Comparison of ENCODE assay signal across 9 mouse cellular contexts in genomic region chr1:190172979-190173461, GRCm38 (mm10). TPM values are rescaled to one million over a fixed set of nuclear protein-coding genes. Genes with fewer than 3 reads are reported as not detected.
DNase-seq lines count a peak whose midpoint lies in the region; ATAC-seq lines count a peak whose summit lies in the region.
"Had no signal": no experiment of that assay in that cellular context is flagged by ENCODE, and none has a peak within 500 bp of the region (broad histone marks: within the 10 kb centered on the region; RNA-seq: fewer than 3 reads in every experiment).

No protein-coding gene starts in this region.

- H3K4me3 ChIP-seq in lung, embryonic 15.5 days: 0 out of 2 replicates have a peak overlapping the region, but pooled peaks have one; percentile 2
- H3K4me3 ChIP-seq in heart, embryonic 13.5 days: peak overlapping the region; percentile 74
- H3K4me3 ChIP-seq in liver, embryonic 11.5 days (ENCODE audit: low read depth, low read length): peak overlapping the region; percentile 63
- H3K4me3 ChIP-seq in stomach, embryonic 16.5 days (replicated peaks; ENCODE audit: low read length): 0 out of 2 replicates have a peak overlapping the region, but pooled peaks have one; percentile 11

- no peaks in the 10 kb centered on the region for H3K9me3 ChIP-seq in lung, embryonic 15.5 days
- H3K9me3 ChIP-seq in heart, embryonic 13.5 days: no peaks in the 10 kb centered on the region
- no peaks in the 10 kb centered on the region for H3K9me3 ChIP-seq in liver, embryonic 11.5 days (ENCODE audit: control insufficient read depth, low read length)
- H3K9me3 ChIP-seq in stomach, embryonic 16.5 days (replicated peaks; ENCODE audit: control insufficient read depth, low read length): no peaks in the 10 kb centered on the region

- peaks cover 55% of the 10 kb centered on the region for H3K4me1 ChIP-seq in lung, embryonic 15.5 days
- peaks cover 56% of the 10 kb centered on the region for H3K4me1 ChIP-seq in heart, embryonic 13.5 days
- peaks cover 30% of the 10 kb centered on the region for H3K4me1 ChIP-seq in liver, embryonic 11.5 days (replicated peaks; ENCODE audit: control insufficient read depth, insufficient read depth, low read length)
- H3K4me1 ChIP-seq in stomach, embryonic 16.5 days (ENCODE audit: control insufficient read depth, insufficient read depth, low read length): peaks cover 31% of the 10 kb centered on the region

- 2% methylated on average over 24 of the region's 24 CpGs for WGBS in lung, embryonic 15.5 days
- WGBS in heart, embryonic 13.5 days: 2% methylated on average over 24 of the region's 24 CpGs
- under 1% methylated on average over 24 of the region's 24 CpGs for WGBS in liver, embryonic 11.5 days
- 3% methylated on average over 24 of the region's 24 CpGs for WGBS in stomach, embryonic 16.5 days

- peaks cover 93% of the 10 kb centered on the region for H3K27me3 ChIP-seq in lung, embryonic 15.5 days
- peaks cover 39% of the 10 kb centered on the region for H3K27me3 ChIP-seq in heart, embryonic 13.5 days (replicated peaks)
- H3K27me3 ChIP-seq in liver, embryonic 11.5 days (replicated peaks; ENCODE audit: control insufficient read depth, insufficient read depth, low read length): peaks cover 89% of the 10 kb centered on the region
- H3K27me3 ChIP-seq in stomach, embryonic 16.5 days (ENCODE audit: control insufficient read depth, insufficient read depth, low read length): peaks cover 58% of the 10 kb centered on the region

- H3K4me2 ChIP-seq in lung, embryonic 15.5 days: 0 out of 2 replicates have a peak overlapping the region, but pooled peaks have one; percentile 13
- H3K4me2 ChIP-seq in heart, embryonic 13.5 days: peak overlapping the region; percentile 78
- H3K4me2 ChIP-seq in liver, embryonic 11.5 days: peak overlapping the region; percentile 74
- no peak overlapping the region; the same call in 1 of the 2 replicates for H3K4me2 ChIP-seq in stomach, embryonic 16.5 days (ENCODE audit: low read depth, low read length)

- no peaks in the 10 kb centered on the region for H3K36me3 ChIP-seq in lung, embryonic 15.5 days
- no peaks in the 10 kb centered on the region for H3K36me3 ChIP-seq in heart, embryonic 13.5 days
- H3K36me3 ChIP-seq in liver, embryonic 11.5 days (ENCODE audit: control insufficient read depth, insufficient read depth, low read length): no peaks in the 10 kb centered on the region
- no peaks in the 10 kb centered on the region for H3K36me3 ChIP-seq in stomach, embryonic 16.5 days (ENCODE audit: control insufficient read depth, insufficient read depth, low read length)

- no peak overlapping the region for H3K9ac ChIP-seq in lung, embryonic 15.5 days
- peak overlapping the region; percentile 89 for H3K9ac ChIP-seq in heart, embryonic 13.5 days
- peak overlapping the region; percentile 64 for H3K9ac ChIP-seq in liver, embryonic 11.5 days (ENCODE audit: low read depth, low read length)
- no peak overlapping the region for H3K9ac ChIP-seq in stomach, embryonic 16.5 days (ENCODE audit: low read length)

- DNase-seq in lung, postnatal 36 days: no peak
- peak; percentile 69 for DNase-seq in liver, embryonic 11.5 days (ENCODE audit: low spot score)
- DNase-seq in right cerebral cortex, adult 18-20 months: no peak
- DNase-seq in B cell, adult 2 months: no peak
- DNase-seq in spleen, adult 12 weeks (ENCODE audit: low spot score): no peak
- DNase-seq: kidney, adult 11 months had no signal

- ATAC-seq in lung, embryonic 15.5 days (ENCODE audit: borderline replicate concordance, extremely low read depth, low FRiP score, low TSS enrichment): no peak
- ATAC-seq in heart, embryonic 13.5 days (ENCODE audit: extremely low read depth, insufficient number of reproducible peaks, low FRiP score, low TSS enrichment): no peak
- no peak for ATAC-seq in liver, embryonic 11.5 days (replicated peaks; ENCODE audit: low FRiP score)
- ATAC-seq in stomach, embryonic 16.5 days (ENCODE audit: insufficient read depth, low FRiP score): no peak

- no peak overlapping the region for H3K27ac ChIP-seq in lung, embryonic 15.5 days
- H3K27ac ChIP-seq in heart, embryonic 13.5 days (replicated peaks): peak overlapping the region; percentile 58
- peak overlapping the region; percentile 85 for H3K27ac ChIP-seq in liver, embryonic 11.5 days (ENCODE audit: low read depth, low read length)
- no peak overlapping the region for H3K27ac ChIP-seq in stomach, embryonic 16.5 days (ENCODE audit: low read length)

RNA-seq across cellular contexts. Expression of gene Prox1, which starts 2.5 kb away (rescaled TPM):
- 1.8 and 2.0 TPM in 2 replicates for polyA plus RNA-seq in lung, embryonic 15.5 days (2015; fragmentation: Nextera tagmentation; extraction: Ambion mirVana)
- polyA plus RNA-seq in heart, embryonic 13.5 days (2015; fragmentation: Nextera tagmentation; extraction: Ambion mirVana): 16.0 and 17.5 TPM in 2 replicates
- polyA plus RNA-seq in liver, embryonic 11.5 days (2014; fragmentation: Nextera tagmentation; extraction: Ambion mirVana): 12.1 and 13.9 TPM in 2 replicates
- polyA plus RNA-seq in stomach, embryonic 16.5 days (2015; fragmentation: Nextera tagmentation; extraction: Ambion mirVana): 1.5 and 2.5 TPM in 2 replicates

Comparison
In these comparisons a context has a peak if more than half of its experiments do, and no peak if none do; other contexts are left out.
1. H3K27ac ChIP-seq: peak in heart, embryonic 13.5 days (single experiment) and liver, embryonic 11.5 days (single experiment); none in lung, embryonic 15.5 days (single experiment) and stomach, embryonic 16.5 days (single experiment).
2. H3K4me3 ChIP-seq: peak in every context shown above with its lines; median percentile 74 in heart, embryonic 13.5 days; 63 in liver, embryonic 11.5 days; 11 in stomach, embryonic 16.5 days; 2 in lung, embryonic 15.5 days.
3. H3K9ac ChIP-seq: peak in heart, embryonic 13.5 days (single experiment) and liver, embryonic 11.5 days (single experiment); none in lung, embryonic 15.5 days (single experiment) and stomach, embryonic 16.5 days (single experiment).